Mouse (Mus musculus) liver, adult 2 months (tissue): ENCODE data around the gene Zgpat.

Experiments used
- CTCF ChIP-seq: fragments of 200-500 bp; IDR thresholded peaks from 2 replicates; pipeline ENCODE4 v1.5.1; 2011; ENCODE audit warnings: low read depth, low read length, control low read depth
- POLR2A ChIP-seq: fragments of 200-500 bp; IDR thresholded peaks from 2 replicates; pipeline ENCODE4 v1.6.1; 2011; ENCODE audit warnings: low read length, control low read depth; ENCODE audit not compliant: insufficient read depth; ENCODE audit errors: extremely low read depth

GRCm38 (mm10) chr2:181379778-181380177 is 15.1 kb downstream of the Zgpat start, which contains the start of gene Lime1:
- TF ChIP-seq CTCF (no peak), POLR2A (no peak)
